Mouse (Mus musculus) cerebral cortex, adult 2 months (tissue): Measurements from ENCODE around the gene Nup210l.

Experiments used
- WGBS: fragments of 180-500 bp; shearing (Covaris S2); methylation state at CpG from one replicate; pipeline ENCODE4 v1.1.7; 2018; 5-methylcytosine and 5-hydroxymethylcytosine counted together

Nup210l gene

GRCm38 (mm10) chr3:90103938-90104337 is at the start of gene Nup210l:
Gene Nup210l, plus strand, starts transcription at chr3:90104132.
- 80% methylated on average over 13 of the region's 13 CpGs for WGBS

- whole genome bisulfite sequencing: 94% methylated on average over 6 of the region's 6 CpGs
These were observed 42.4 kb upstream of the Nup210l start for GRCm38 (mm10) chr3:90061549-90061948.

GRCm38 (mm10) chr3:90062539-90062938 is 41.4 kb upstream of the Nup210l start:
- 58% methylated on average over 2 of the region's 2 CpGs for WGBS

GRCm38 (mm10) chr3:90064383-90064782 is 39.5 kb upstream of the Nup210l start:
- 78% methylated on average over 3 of the region's 3 CpGs for WGBS

- WGBS: 54% methylated on average over 3 of the region's 3 CpGs
These were observed 38.4 kb upstream of the Nup210l start for GRCm38 (mm10) chr3:90065553-90065952.

DNA sequence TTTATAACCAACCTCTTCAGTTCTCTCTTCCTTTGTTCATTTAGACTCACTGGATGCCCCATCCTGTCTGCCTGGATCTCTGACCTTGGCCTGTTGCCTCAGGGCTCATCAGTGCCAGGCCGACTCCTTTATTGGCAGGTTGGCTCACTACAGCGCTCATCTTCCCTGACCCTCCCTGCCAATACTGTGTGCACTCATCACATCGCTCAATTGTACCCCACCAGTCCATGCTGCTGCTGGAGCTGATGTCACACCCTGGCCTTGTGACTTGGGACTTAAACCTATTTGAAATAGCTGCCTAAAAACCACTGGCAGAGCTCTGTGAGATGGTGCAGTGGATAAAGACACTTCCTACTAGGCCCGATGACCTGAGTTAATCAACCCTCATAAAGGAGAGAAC is 36.1 kb upstream of the Nup210l start:
- 86% methylated on average over 4 of the region's 4 CpGs for WGBS

DNA sequence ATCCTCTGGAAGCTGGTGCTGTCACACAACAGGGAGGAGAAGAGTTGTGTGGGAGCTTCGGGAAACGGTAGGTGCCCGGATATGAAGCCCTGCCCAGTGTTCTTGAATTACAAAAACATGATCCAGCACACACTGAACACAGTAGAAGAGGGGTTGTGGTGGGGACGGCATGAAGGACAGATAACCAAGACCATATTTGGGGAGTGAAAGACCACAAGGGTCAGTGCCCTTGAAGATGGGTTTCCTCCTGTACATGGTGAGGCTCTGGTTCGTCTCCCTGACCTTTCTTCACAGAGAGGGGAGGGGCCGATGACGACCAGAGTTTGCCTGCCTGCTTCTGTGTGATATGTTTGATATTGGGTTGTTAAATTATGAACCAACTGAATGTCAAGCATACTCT is 34.2 kb upstream of the Nup210l start:
- 78% methylated on average over 7 of the region's 7 CpGs for WGBS

- WGBS: 65% methylated on average over 4 of the region's 4 CpGs
These were observed 31.6 kb upstream of the Nup210l start, which contains the start of gene Tpm3 for GRCm38 (mm10) chr3:90072294-90072693. Gene Tpm3, plus strand, starts transcription at chr3:90072649.

- 17% methylated on average over 5 of the region's 5 CpGs for WGBS
These were observed 26.8 kb upstream of the Nup210l start for GRCm38 (mm10) chr3:90076921-90077716.

GRCm38 (mm10) chr3:90078224-90078623 is 25.7 kb upstream of the Nup210l start:
- WGBS: 50% methylated on average over 5 of the region's 5 CpGs

DNA sequence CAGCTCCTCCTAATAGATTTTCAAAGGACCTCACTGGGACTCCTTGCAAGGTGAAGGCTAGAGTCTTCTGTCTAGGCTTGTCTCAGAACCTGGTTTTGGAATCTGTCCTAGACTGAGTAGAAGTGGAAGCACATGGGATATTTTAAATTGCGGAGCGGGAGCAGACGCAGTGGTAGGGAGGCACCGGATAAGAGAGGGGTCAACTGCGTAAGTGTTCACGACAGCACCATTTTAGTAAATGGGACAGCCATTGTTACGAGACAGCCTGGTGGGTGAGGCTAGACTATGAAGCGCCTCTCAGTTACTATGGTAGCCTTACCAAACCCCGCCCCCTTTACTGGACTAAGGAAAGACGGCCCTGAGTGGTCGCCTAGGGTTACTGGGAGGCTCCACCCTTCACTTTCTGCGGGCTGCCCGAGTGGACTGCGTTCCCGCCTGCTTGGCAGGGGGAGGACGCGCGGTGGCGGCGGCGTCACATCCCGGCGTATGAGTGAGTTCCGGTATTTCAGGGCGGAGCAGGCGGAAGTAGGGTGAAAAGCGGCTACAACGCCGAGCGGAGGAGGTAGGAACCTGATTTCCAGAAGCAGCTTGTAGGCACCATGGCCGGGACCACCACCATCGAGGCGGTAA is 24.7 kb upstream of the Nup210l start:
- WGBS: under 1% methylated on average over 33 of the region's 33 CpGs

DNA sequence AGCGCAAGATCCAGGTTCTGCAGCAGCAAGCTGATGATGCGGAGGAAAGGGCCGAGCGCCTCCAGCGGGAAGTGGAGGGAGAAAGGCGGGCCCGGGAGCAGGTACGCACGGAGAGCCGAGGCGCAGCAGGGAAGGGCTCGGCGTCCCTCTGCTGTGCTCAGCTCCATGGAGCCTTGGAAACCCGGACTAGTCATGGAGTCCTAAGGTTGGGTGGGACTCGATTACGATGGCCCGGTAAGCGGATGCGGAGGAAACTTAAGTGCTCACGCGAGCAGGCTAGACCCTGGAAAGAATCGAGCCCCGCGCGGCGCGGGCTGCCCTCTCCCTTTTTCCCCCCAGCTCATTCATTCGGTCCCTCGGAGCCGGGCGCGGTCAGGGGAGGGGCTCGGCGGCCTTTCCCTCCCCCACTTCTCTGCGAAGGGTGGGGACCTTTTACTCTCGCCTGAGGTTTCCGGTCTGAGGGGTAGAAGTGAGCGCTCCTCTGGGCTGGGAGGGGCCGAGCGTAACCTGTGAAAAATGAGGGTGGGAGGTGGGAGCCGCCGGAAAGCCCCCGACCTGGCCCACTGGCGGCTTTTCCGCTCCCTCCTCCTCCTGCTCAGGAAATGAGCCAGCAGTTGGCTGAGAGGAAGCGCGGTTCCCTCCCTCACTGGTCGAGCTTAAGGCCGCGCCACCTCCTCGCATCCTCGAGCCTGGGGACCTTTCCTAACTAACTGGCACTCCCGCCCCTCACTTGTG is 24.0 kb upstream of the Nup210l start:
- 0% methylated on average over 53 of the region's 53 CpGs for WGBS

DNA sequence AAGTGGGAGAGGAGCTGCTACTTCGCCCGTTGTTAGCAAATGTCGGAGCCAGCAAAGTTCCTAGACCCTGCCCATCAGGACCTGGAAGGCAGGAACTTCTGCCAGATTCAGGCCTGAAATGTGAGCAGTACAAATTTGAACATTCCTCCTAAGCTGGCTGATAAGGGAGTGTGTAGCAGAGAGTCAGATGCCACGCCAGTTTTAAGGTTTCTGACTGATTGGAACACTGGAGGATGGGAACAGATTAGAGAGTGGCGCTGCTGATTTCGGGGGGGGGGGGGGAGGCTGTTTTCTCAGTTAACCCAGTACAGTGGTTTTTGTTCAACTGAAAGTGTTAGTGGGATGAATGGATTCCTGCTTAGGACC is 23.5 kb upstream of the Nup210l start:
- WGBS: under 1% methylated on average over 6 of the region's 6 CpGs

- WGBS: 44% methylated on average over 5 of the region's 5 CpGs
These were observed 22.3 kb upstream of the Nup210l start for GRCm38 (mm10) chr3:90081365-90082240.

DNA sequence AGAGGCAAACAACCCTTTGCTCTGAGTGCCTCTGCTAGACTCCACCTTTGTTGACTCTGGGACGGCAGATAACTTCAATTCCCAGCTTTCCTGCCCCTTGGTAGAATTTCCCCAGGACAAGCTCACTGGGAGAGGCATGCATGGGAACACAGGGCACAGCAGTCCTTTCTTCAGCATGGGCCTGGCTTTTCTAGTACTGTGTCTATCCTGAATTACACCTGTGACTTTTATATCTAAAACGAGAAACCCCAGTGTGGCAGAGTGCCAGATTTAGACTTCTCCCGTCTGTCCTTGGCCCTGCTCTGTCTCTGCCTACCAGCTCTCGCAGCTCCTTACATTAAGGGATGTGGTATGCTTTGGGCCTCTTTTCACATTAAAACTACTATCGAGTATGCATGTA is 20.9 kb upstream of the Nup210l start:
- WGBS: 21% methylated on average over 5 of the region's 5 CpGs

GRCm38 (mm10) chr3:90083698-90084324 is 20.1 kb upstream of the Nup210l start:
- WGBS: 27% methylated on average over 3 of the region's 3 CpGs

- 28% methylated on average over 4 of the region's 4 CpGs for WGBS
These were observed 19.1 kb upstream of the Nup210l start for GRCm38 (mm10) chr3:90084790-90085189.

DNA sequence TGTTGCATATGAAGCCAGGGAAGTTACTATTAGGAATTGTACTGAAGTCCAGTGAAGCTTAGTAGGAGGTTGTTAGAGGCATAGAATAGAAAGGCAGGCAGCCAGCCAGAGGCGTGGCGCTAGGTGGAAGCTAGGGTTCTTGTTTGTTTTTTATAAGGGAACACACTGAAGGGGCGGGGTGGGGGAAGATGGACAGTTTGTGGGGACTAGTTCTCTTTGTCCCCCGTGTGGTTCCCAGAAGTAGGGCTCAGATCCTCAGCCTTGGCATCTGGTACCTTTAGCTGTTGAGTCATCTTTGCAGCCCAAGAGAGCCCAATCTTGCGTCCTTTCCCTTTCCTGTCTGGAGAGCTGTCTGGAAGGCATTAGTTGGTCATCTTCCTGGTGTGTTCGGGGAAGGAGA is 18.7 kb upstream of the Nup210l start:
- WGBS: 45% methylated on average over 6 of the region's 6 CpGs

- 69% methylated on average over 5 of the region's 5 CpGs for WGBS
These were observed 17.9 kb upstream of the Nup210l start for GRCm38 (mm10) chr3:90086068-90086467.

DNA sequence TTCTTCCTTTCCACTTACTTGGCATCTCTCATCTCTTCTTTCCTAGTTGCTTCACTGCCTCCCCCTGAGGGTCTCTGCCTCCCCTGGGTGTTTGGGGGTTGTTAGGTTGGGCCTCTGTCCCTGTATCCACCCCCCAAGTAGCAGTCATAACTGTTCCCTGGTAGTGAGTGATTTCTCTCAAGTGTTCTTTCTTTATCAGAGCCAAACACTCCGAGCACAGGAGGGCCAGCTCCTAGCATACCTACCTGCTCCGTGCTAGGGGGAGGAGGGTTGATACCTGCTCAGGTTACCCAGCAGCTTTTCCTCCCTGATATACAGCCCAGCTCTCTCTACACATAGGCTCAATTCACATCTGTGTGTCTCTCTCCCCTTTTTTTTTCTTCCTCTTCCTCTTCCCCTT is 15.3 kb upstream of the Nup210l start:
- WGBS: 94% methylated on average over 2 of the region's 2 CpGs

- WGBS: 87% methylated on average over 6 of the region's 6 CpGs
These were observed 13.0 kb upstream of the Nup210l start for GRCm38 (mm10) chr3:90090892-90091291.
